Mouse (Mus musculus) embryonic facial prominence, embryonic 13.5 days (tissue): ENCODE measurements around the gene Nek10. TPM values are rescaled to one million over a fixed set of nuclear protein-coding genes. Genes with fewer than 3 reads are reported as not detected.
"Not testable (repeated sequence)": the region's sequence is repeated elsewhere in the genome, so short reads cannot be mapped to it uniquely, and the experiment has no call there.

Experiments
- ATAC-seq: fragments of 200-750 bp; cut with Nextera tagmentation; 2 replicates; pipeline ENCODE4 v1.8.0; 2017; ENCODE audit warnings: low read depth; ENCODE audit not compliant: insufficient number of reproducible peaks, insufficient read depth, low FRiP score, low TSS enrichment
- H3K27ac ChIP-seq: fragments of 300-500 bp; sonication (generic); 2 replicates; pipeline ENCODE4 v1.5.1; 2015; ENCODE audit warnings: moderate library complexity, mild to moderate bottlenecking, inconsistent platforms
- H3K27me3 ChIP-seq: fragments of 300-500 bp; sonication (generic); 2 replicates; pipeline ENCODE4 v1.6.1; 2015; ENCODE audit warnings: mild to moderate bottlenecking, inconsistent platforms
- H3K36me3 ChIP-seq: fragments of 300-500 bp; sonication (generic); 2 replicates; pipeline ENCODE4 v1.6.1; 2015; ENCODE audit warnings: mild to moderate bottlenecking, inconsistent platforms
- H3K4me1 ChIP-seq: fragments of 300-500 bp; sonication (generic); 2 replicates; pipeline ENCODE4 v1.6.1; 2015; ENCODE audit warnings: inconsistent platforms
- H3K4me2 ChIP-seq: fragments of 300-500 bp; sonication (generic); 2 replicates; pipeline ENCODE4 v1.6.1; 2015; ENCODE audit warnings: moderate library complexity, mild to moderate bottlenecking, inconsistent platforms
- H3K4me3 ChIP-seq: fragments of 300-500 bp; sonication (generic); 2 replicates; pipeline ENCODE4 v1.5.1; 2015; ENCODE audit warnings: mild to moderate bottlenecking, inconsistent platforms
- H3K9ac ChIP-seq: fragments of 300-500 bp; sonication (generic); 2 replicates; pipeline ENCODE4 v1.6.1; 2015; ENCODE audit warnings: mild to moderate bottlenecking, inconsistent platforms
- H3K9me3 ChIP-seq: fragments of 300-500 bp; sonication (generic); 2 replicates; pipeline ENCODE4 v1.6.1; 2016; ENCODE audit warnings: inconsistent platforms
- WGBS: fragments of 180-500 bp; shearing (Covaris S2); methylation state at CpG from one replicate; pipeline ENCODE4 v1.1.7; 2015; ENCODE audit warnings: mixed read lengths; 5-methylcytosine and 5-hydroxymethylcytosine counted together
- polyA plus RNA-seq: library from polyadenylated mRNA; unstranded; fragments of >200 nt; fragmentation: Nextera tagmentation; extraction: Ambion mirVana; gene quantifications from 2 replicates; pipeline ENCODE4 v1.2.1, GENCODE M21; 2015

The Nek10 gene
- polyA plus RNA-seq, 1 experiment from 2014 or later: 0.03 TPM

GRCm38 (mm10) chr14:14951808-14952207 is 148.6 kb downstream of the Nek10 start:
- H3K27ac ChIP-seq: no peak overlapping the region
- WGBS: 82% methylated on average over 1 of the region's 1 CpGs
- H3K4me2 ChIP-seq: no peak overlapping the region
- H3K36me3 ChIP-seq: no peaks in the 10 kb centered on the region
- H3K9ac ChIP-seq: no peak overlapping the region
- no peaks in the 10 kb centered on the region for H3K27me3 ChIP-seq
- H3K4me3 ChIP-seq: no peak overlapping the region
- no peaks in the 10 kb centered on the region for H3K4me1 ChIP-seq
- H3K9me3 ChIP-seq: no peaks in the 10 kb centered on the region
- ATAC-seq: no peak

- WGBS: 86% methylated on average over 2 of the region's 2 CpGs
- H3K4me2 ChIP-seq: no peak overlapping the region
- no peaks in the 10 kb centered on the region for H3K9me3 ChIP-seq
- ATAC-seq: no peak
- H3K4me3 ChIP-seq: no peak overlapping the region
- no peak overlapping the region for H3K9ac ChIP-seq
- no peak overlapping the region for H3K27ac ChIP-seq
- no peaks in the 10 kb centered on the region for H3K4me1 ChIP-seq
- H3K36me3 ChIP-seq: no peaks in the 10 kb centered on the region
- no peaks in the 10 kb centered on the region for H3K27me3 ChIP-seq
Observed at GRCm38 (mm10) chr14:14959780-14960440, 156.7 kb downstream of the Nek10 start.

- no peak overlapping the region for H3K4me2 ChIP-seq
- H3K4me1 ChIP-seq: no peaks in the 10 kb centered on the region
- 63% methylated on average over 2 of the region's 2 CpGs for WGBS
- no peaks in the 10 kb centered on the region for H3K27me3 ChIP-seq
- H3K9ac ChIP-seq: no peak overlapping the region
- H3K9me3 ChIP-seq: no peaks in the 10 kb centered on the region
- no peak overlapping the region for H3K27ac ChIP-seq
- no peaks in the 10 kb centered on the region for H3K36me3 ChIP-seq
- ATAC-seq: no peak
- no peak overlapping the region for H3K4me3 ChIP-seq
Observed at GRCm38 (mm10) chr14:14960441-14960988, 157.3 kb downstream of the Nek10 start.

- no peaks in the 10 kb centered on the region for H3K4me1 ChIP-seq
- no peaks in the 10 kb centered on the region for H3K36me3 ChIP-seq
- no peaks in the 10 kb centered on the region for H3K27me3 ChIP-seq
- no peak overlapping the region for H3K27ac ChIP-seq
- no peak for ATAC-seq
- no peak overlapping the region for H3K4me3 ChIP-seq
- WGBS: 57% methylated on average over 2 of the region's 2 CpGs
- no peak overlapping the region for H3K4me2 ChIP-seq
- H3K9me3 ChIP-seq: no peaks in the 10 kb centered on the region
- no peak overlapping the region for H3K9ac ChIP-seq
Observed at GRCm38 (mm10) chr14:14970633-14971032, 167.4 kb downstream of the Nek10 start.

- Histone ChIP-seq H3K27me3 (no peaks in the 10 kb centered on the region), H3K9me3 (no peaks in the 10 kb centered on the region), H3K9ac (no peak overlapping the region), H3K27ac (no peak overlapping the region), H3K4me3 (no peak overlapping the region), H3K4me2 (no peak overlapping the region), H3K4me1 (no peaks in the 10 kb centered on the region), H3K36me3 (no peaks in the 10 kb centered on the region)
- no peak for ATAC-seq
- 76% methylated on average over 4 of the region's 4 CpGs for WGBS
Observed at GRCm38 (mm10) chr14:14971056-14971455, 167.8 kb downstream of the Nek10 start.

GRCm38 (mm10) chr14:14974156-14974555 is 170.9 kb downstream of the Nek10 start:
- no peaks in the 10 kb centered on the region for H3K9me3 ChIP-seq
- no peak overlapping the region for H3K4me2 ChIP-seq
- WGBS: 65% methylated on average over 1 of the region's 1 CpGs
- H3K36me3 ChIP-seq: no peaks in the 10 kb centered on the region
- no peak overlapping the region for H3K9ac ChIP-seq
- H3K4me1 ChIP-seq: no peaks in the 10 kb centered on the region
- H3K27me3 ChIP-seq: no peaks in the 10 kb centered on the region
- H3K27ac ChIP-seq: no peak overlapping the region
- ATAC-seq: no peak
- no peak overlapping the region for H3K4me3 ChIP-seq

GRCm38 (mm10) chr14:14984106-14984505 is 180.9 kb downstream of the Nek10 start:
- not testable (repeated sequence) for ATAC-seq, H3K27me3 ChIP-seq
- WGBS: 0% methylated on average over 1 of the region's 1 CpGs

GRCm38 (mm10) chr14:14984710-14985647 is 181.8 kb downstream of the Nek10 start:
- Histone ChIP-seq H3K27ac (no peak overlapping the region), H3K4me3 (no peak overlapping the region), H3K36me3 (no peaks in the 10 kb centered on the region), H3K27me3 (no peaks in the 10 kb centered on the region), H3K9me3 (no peaks in the 10 kb centered on the region), H3K4me1 (no peaks in the 10 kb centered on the region), H3K9ac (no peak overlapping the region), H3K4me2 (no peak overlapping the region)
- 43% methylated on average over 11 of the region's 11 CpGs for WGBS
- no peak for ATAC-seq

More at GRCm38 (mm10) chr14:14984106-14984505, 180.9 kb downstream of the Nek10 start:
- not testable (repeated sequence) for H3K27ac ChIP-seq, H3K9me3 ChIP-seq, H3K9ac ChIP-seq, H3K4me1 ChIP-seq, H3K4me2 ChIP-seq, H3K4me3 ChIP-seq, H3K36me3 ChIP-seq

GRCm38 (mm10) chr14:14987403-14987802 is 184.2 kb downstream of the Nek10 start:
- Histone ChIP-seq H3K4me1 (no peaks in the 10 kb centered on the region), H3K27ac (no peak overlapping the region), H3K36me3 (no peaks in the 10 kb centered on the region), H3K4me2 (no peak overlapping the region), H3K9ac (no peak overlapping the region), H3K9me3 (no peaks in the 10 kb centered on the region), H3K27me3 (no peaks in the 10 kb centered on the region), H3K4me3 (no peak overlapping the region)
- ATAC-seq: no peak
- 77% methylated on average over 1 of the region's 1 CpGs for WGBS

GRCm38 (mm10) chr14:14991642-14992041 is 188.4 kb downstream of the Nek10 start:
- Histone ChIP-seq H3K4me1 (no peaks in the 10 kb centered on the region), H3K9me3 (no peaks in the 10 kb centered on the region), H3K27me3 (no peaks in the 10 kb centered on the region), H3K9ac (no peak overlapping the region), H3K4me3 (no peak overlapping the region), H3K4me2 (no peak overlapping the region), H3K27ac (no peak overlapping the region), H3K36me3 (no peaks in the 10 kb centered on the region)
- ATAC-seq: no peak
- 75% methylated on average over 2 of the region's 2 CpGs for WGBS

- H3K9ac ChIP-seq: no peak overlapping the region
- 65% methylated on average over 4 of the region's 4 CpGs for WGBS
- no peak overlapping the region for H3K27ac ChIP-seq
- no peaks in the 10 kb centered on the region for H3K27me3 ChIP-seq
- no peaks in the 10 kb centered on the region for H3K9me3 ChIP-seq
- H3K4me2 ChIP-seq: no peak overlapping the region
- ATAC-seq: no peak
- no peaks in the 10 kb centered on the region for H3K4me1 ChIP-seq
- H3K4me3 ChIP-seq: no peak overlapping the region
- H3K36me3 ChIP-seq: no peaks in the 10 kb centered on the region
Observed at GRCm38 (mm10) chr14:15011408-15011807, 208.2 kb downstream of the Nek10 start.
